Mouse (Mus musculus): ENCODE data around the gene Tmem210. TPM values are rescaled to one million over a fixed set of nuclear protein-coding genes. Genes with fewer than 3 reads are reported as not detected.

The Tmem210 gene
- total and polyA plus RNA-seq, 2 experiments, result not detected

DNA sequence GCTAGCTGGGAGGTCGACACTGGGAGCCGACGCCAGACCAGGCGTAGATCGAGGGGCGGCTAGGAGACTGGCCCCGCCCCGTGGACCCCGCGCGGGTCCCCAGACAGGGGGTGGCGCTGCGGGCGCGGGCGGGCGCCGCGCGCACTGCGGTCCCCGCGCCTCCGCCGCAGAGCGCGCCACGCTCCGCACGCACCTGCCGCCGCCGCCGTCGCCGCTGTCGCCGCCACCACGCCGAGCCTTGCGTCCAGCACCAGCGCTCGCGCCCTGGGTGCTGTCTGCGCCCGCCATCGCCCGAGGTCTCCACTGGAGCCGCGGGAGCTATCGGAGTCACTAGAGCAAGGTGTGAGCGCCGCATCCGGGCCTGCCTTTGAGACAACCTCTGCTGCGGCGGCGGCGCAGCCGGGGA is 45.8 kb upstream of the Tmem210 start, which contains the start of the genes Rnf208 and Cysrt1:
Rnf208 (plus strand) TSS at position 155 of the 406 bp plus-strand sequence.
Cysrt1 (minus strand) TSS at position 352 of the 406 bp plus-strand sequence.
- peak within 1 kb of the TSS; percentile 24; the same call in 1 of the 2 replicates for H3K4me3 ChIP-seq (ENCODE audit: insufficient read depth, low read depth, low read length)
- no peak for DNase-seq (ENCODE audit: extremely low read depth, low read depth, low spot score)
- no peaks in the 10 kb centered on the region; the same call in 1 of the 2 replicates for H3K79me2 ChIP-seq (ENCODE audit: control insufficient read depth, insufficient read depth, low read length)
- WGBS, result 2% methylated on average over 59 of the region's 59 CpGs
- 0 out of 2 replicates have a peak, but pooled peaks cover 7% of the 10 kb centered on the region for H3K27me3 ChIP-seq (ENCODE audit: control insufficient read depth, insufficient read depth, low read length)
- H3K9ac ChIP-seq (ENCODE audit: low read depth, low read length), result peak within 1 kb of the TSS; percentile 33; the same call in 1 of the 2 replicates
- TF ChIP-seq POLR2A (IDR thresholded peaks at IDR 0.05; ENCODE audit: extremely low read depth, insufficient read depth, low read length), result no peak
- no peak for TF ChIP-seq CTCF (IDR thresholded peaks at IDR 0.05; ENCODE audit: low read depth, low read length)
- H3K36me3 ChIP-seq (ENCODE audit: control insufficient read depth, insufficient read depth, low read length), result no peaks in the 10 kb centered on the region
- H3K27ac ChIP-seq (replicated peaks; ENCODE audit: insufficient read depth, low read depth, low read length), result no peak within 1 kb of the TSS
- H3K4me1 ChIP-seq (ENCODE audit: control insufficient read depth, insufficient read depth, low read length), result peaks cover 4% of the 10 kb centered on the region; the same call in 1 of the 2 replicates

DNA sequence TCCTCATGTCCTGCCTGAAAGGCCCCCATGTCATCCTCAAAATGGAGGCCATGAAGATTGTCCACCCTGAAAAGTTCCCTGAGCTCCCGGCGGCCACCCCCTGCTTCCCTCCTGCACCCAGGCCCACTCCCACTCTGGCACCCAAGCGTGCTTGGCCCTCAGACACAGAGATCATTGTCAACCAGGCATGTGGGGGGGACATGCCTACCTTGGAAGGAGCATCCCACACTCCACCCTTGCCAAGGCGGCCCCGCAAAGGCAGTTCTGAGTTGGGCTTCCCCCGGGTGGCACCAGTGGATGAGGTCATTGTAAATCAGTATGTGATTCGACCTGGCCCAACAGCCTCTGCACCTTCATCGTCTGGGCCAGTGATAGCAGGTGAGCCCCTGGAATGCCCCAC is 44.6 kb upstream of the Tmem210 start:
- H3K27me3 ChIP-seq (ENCODE audit: control insufficient read depth, insufficient read depth, low read length), result 0 out of 2 replicates have a peak, but pooled peaks cover 7% of the 10 kb centered on the region
- H3K4me1 ChIP-seq (ENCODE audit: control insufficient read depth, insufficient read depth, low read length), result peaks cover 4% of the 10 kb centered on the region; the same call in 1 of the 2 replicates
- 85% methylated on average over 8 of the region's 8 CpGs for WGBS
- H3K4me3 ChIP-seq (ENCODE audit: insufficient read depth, low read depth, low read length), result no peak overlapping the region
- no peak overlapping the region for H3K9ac ChIP-seq (ENCODE audit: low read depth, low read length)
- no peaks in the 10 kb centered on the region for H3K36me3 ChIP-seq (ENCODE audit: control insufficient read depth, insufficient read depth, low read length)
- H3K79me2 ChIP-seq (ENCODE audit: control insufficient read depth, insufficient read depth, low read length), result no peaks in the 10 kb centered on the region; the same call in 1 of the 2 replicates
- H3K27ac ChIP-seq (replicated peaks; ENCODE audit: insufficient read depth, low read depth, low read length), result no peak overlapping the region
- TF ChIP-seq CTCF (IDR thresholded peaks at IDR 0.05; ENCODE audit: low read depth, low read length) (no peak), POLR2A (IDR thresholded peaks at IDR 0.05; ENCODE audit: extremely low read depth, insufficient read depth, low read length) (no peak)
- no peak for DNase-seq (ENCODE audit: extremely low read depth, low read depth, low spot score)

DNA sequence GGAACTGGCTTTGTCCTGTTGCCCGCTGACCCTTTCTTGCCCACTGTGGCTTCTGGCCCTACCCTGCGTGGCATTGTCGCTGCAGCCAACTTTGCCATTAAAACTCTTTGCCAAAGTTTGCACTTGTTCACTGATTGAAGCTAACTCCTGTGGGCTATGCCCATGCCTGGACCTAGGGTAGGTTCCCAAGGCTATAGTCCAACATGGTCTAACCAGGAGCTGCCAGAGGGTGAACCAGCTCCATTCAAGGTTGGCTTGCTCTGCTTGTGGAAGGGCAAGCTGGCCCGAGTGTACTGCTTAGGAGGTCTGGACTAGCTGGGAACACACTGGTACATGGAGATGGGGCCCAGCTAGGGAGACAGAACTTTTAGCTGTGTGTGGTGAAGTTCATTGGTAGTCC is 43.8 kb upstream of the Tmem210 start:
- Histone ChIP-seq H3K27ac (replicated peaks; ENCODE audit: insufficient read depth, low read depth, low read length) (no peak overlapping the region), H3K27me3 (ENCODE audit: control insufficient read depth, insufficient read depth, low read length) (0 out of 2 replicates have a peak, but pooled peaks cover 7% of the 10 kb centered on the region), H3K36me3 (ENCODE audit: control insufficient read depth, insufficient read depth, low read length) (no peaks in the 10 kb centered on the region), H3K9ac (ENCODE audit: low read depth, low read length) (no peak overlapping the region), H3K4me1 (ENCODE audit: control insufficient read depth, insufficient read depth, low read length) (peaks cover 4% of the 10 kb centered on the region; the same call in 1 of the 2 replicates), H3K79me2 (ENCODE audit: control insufficient read depth, insufficient read depth, low read length) (no peaks in the 10 kb centered on the region; the same call in 1 of the 2 replicates), H3K4me3 (ENCODE audit: insufficient read depth, low read depth, low read length) (no peak overlapping the region)
- no peak for DNase-seq (ENCODE audit: extremely low read depth, low read depth, low spot score)
- WGBS, result 87% methylated on average over 4 of the region's 4 CpGs
- TF ChIP-seq CTCF (IDR thresholded peaks at IDR 0.05; ENCODE audit: low read depth, low read length), result no peak
- no peak for TF ChIP-seq POLR2A (IDR thresholded peaks at IDR 0.05; ENCODE audit: extremely low read depth, insufficient read depth, low read length)

DNA sequence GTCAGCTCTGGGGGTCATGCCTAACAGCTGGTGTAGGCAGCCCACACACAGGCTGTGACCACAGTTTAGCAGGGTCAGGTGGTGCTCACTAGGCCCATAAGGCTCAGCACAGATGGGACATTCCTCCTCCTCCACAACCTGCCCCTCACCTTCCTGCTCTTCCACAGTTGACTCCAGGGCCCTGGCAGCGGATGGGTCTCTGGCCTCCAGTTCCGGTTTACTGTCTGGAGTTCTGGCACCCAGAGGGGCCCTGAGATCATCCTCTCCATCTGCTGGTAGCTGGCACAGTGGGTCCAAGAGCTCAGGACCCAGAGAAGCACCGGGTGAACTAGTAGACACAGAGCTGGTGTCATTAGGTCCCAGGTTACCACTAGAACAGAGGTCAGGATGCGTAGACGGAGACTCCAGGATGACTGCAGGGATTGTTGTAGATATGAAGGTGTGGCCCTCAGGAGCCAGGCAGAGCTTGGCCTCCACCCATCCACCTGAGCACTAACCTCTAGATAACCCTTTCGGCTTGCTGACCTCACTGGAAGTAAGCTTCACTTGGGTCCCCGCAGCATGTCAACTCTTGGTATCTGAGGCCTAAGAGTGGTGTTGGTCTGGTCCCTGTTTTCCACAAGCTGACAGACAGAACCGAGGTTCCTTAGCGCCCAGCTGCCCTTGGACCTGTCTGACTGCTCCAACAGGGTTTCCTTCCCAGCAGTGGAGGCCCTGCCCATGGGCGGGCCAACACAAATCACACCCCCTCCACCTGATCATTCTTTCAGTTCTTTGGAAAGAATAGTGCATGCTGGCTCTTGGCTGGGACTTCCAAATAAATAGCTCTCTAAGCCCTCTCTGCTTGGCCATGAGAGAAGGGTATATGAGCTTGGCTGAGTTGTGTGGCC is 41.5 kb upstream of the Tmem210 start, which contains the start of gene AL732309.1:
AL732309.1 (minus strand) TSS at position 681 of the 890 bp plus-strand sequence.
- no peak within 1 kb of the TSS for H3K4me3 ChIP-seq (ENCODE audit: insufficient read depth, low read depth, low read length)
- TF ChIP-seq POLR2A (IDR thresholded peaks at IDR 0.05; ENCODE audit: extremely low read depth, insufficient read depth, low read length), result no peak
- no peak for TF ChIP-seq CTCF (IDR thresholded peaks at IDR 0.05; ENCODE audit: low read depth, low read length)
- peaks cover 3% of the 10 kb centered on the region for H3K36me3 ChIP-seq (ENCODE audit: control insufficient read depth, insufficient read depth, low read length)
- H3K4me1 ChIP-seq (ENCODE audit: control insufficient read depth, insufficient read depth, low read length), result no peaks in the 10 kb centered on the region
- H3K79me2 ChIP-seq (ENCODE audit: control insufficient read depth, insufficient read depth, low read length), result no peaks in the 10 kb centered on the region; the same call in 1 of the 2 replicates
- H3K9ac ChIP-seq (ENCODE audit: low read depth, low read length), result no peak within 1 kb of the TSS
- H3K27me3 ChIP-seq (ENCODE audit: control insufficient read depth, insufficient read depth, low read length), result 0 out of 2 replicates have a peak, but pooled peaks cover 5% of the 10 kb centered on the region
- no peak for DNase-seq (ENCODE audit: extremely low read depth, low read depth, low spot score)
- no peak within 1 kb of the TSS for H3K27ac ChIP-seq (replicated peaks; ENCODE audit: insufficient read depth, low read depth, low read length)
- WGBS, result 85% methylated on average over 10 of the region's 10 CpGs

DNA sequence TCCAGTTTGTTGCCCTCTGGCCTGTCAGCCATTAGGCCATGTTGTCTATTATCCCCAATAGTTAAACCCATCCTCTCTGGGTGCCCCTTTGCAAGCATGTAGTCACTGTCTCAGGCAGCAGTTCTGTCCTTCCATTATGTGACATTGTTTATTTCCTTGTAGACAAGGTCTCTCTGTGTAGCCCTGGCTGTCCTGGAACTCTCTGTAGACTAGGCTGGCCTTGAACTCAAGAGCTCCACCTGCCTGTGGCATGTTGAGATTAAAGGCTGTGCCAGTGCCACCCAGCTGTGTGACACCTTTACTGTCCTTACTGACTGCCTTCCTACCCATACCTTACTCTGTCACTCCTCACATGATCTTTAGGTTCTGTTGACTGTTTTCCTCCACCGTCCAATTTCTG is 35.6 kb upstream of the Tmem210 start:
- peaks cover 5% of the 10 kb centered on the region for H3K36me3 ChIP-seq (ENCODE audit: control insufficient read depth, insufficient read depth, low read length)
- no peak overlapping the region for H3K27ac ChIP-seq (replicated peaks; ENCODE audit: insufficient read depth, low read depth, low read length)
- 79% methylated on average over 1 of the region's 1 CpGs for WGBS
- no peaks in the 10 kb centered on the region for H3K27me3 ChIP-seq (ENCODE audit: control insufficient read depth, insufficient read depth, low read length)
- DNase-seq (ENCODE audit: extremely low read depth, low read depth, low spot score), result peak; percentile 19
- H3K79me2 ChIP-seq (ENCODE audit: control insufficient read depth, insufficient read depth, low read length), result peaks cover 2% of the 10 kb centered on the region; the same call in 1 of the 2 replicates
- peaks cover 9% of the 10 kb centered on the region for H3K4me1 ChIP-seq (ENCODE audit: control insufficient read depth, insufficient read depth, low read length)
- TF ChIP-seq POLR2A (IDR thresholded peaks at IDR 0.05; ENCODE audit: extremely low read depth, insufficient read depth, low read length), result no peak
- peak; percentile 36; the same call in 1 of the 2 replicates for TF ChIP-seq CTCF (IDR thresholded peaks at IDR 0.05; ENCODE audit: low read depth, low read length)
- no peak overlapping the region for H3K9ac ChIP-seq (ENCODE audit: low read depth, low read length)
- H3K4me3 ChIP-seq (ENCODE audit: insufficient read depth, low read depth, low read length), result no peak overlapping the region

Measured in liver, adult 2 months (tissue).